Mouse (Mus musculus) bone marrow, adult 2 months (tissue): ENCODE data around the gene Alkbh1. TPM values are rescaled to one million over a fixed set of nuclear protein-coding genes. Genes with fewer than 3 reads are reported as not detected.
"Not testable (repeated sequence)": the region's sequence is repeated elsewhere in the genome, so short reads cannot be mapped to it uniquely, and the experiment has no call there.

Experiments
- H3K27ac ChIP-seq: fragments of 200-500 bp; 2 replicates; pipeline ENCODE4 v1.5.1; 2012; ENCODE audit warnings: low read depth, mild to moderate bottlenecking, control low read depth, inconsistent platforms, low read length; ENCODE audit not compliant: control insufficient read depth, poor library complexity, insufficient read depth
- H3K4me1 ChIP-seq: fragments of 200-500 bp; 2 replicates; pipeline ENCODE4 v1.6.1; 2011; ENCODE audit warnings: low read length; ENCODE audit not compliant: control insufficient read depth, insufficient read depth
- H3K4me3 ChIP-seq: fragments of 200-500 bp; replicated peaks from 2 replicates; pipeline ENCODE3; 2011; ENCODE audit warnings: mild to moderate bottlenecking, low read depth, low read length, control low read depth; ENCODE audit not compliant: control insufficient read depth
- CTCF ChIP-seq: fragments of 200-500 bp; IDR thresholded peaks from 2 replicates; pipeline ENCODE4 v1.5.1; 2011; ENCODE audit warnings: low read length, control low read depth; ENCODE audit not compliant: control insufficient read depth, insufficient read depth
- POLR2A ChIP-seq: fragments of 200-500 bp; IDR thresholded peaks from 2 replicates; pipeline ENCODE4 v1.6.1; 2011; ENCODE audit warnings: low read depth, mild to moderate bottlenecking, control low read depth, low read length, borderline replicate concordance; ENCODE audit not compliant: control insufficient read depth
- WGBS: fragments of 180-500 bp; shearing (Covaris S2); methylation state at CpG from one replicate; pipeline ENCODE4 v1.1.7; 2018; 5-methylcytosine and 5-hydroxymethylcytosine counted together
- polyA plus RNA-seq: library from polyadenylated mRNA; stranded (reverse); fragments of >200 nt; gene quantifications from 2 replicates; pipeline ENCODE4 v1.2.4, GENCODE M21; 2011; ENCODE audit warnings: low replicate concordance; ENCODE audit not compliant: missing spikeins, insufficient read depth, insufficient read length

Alkbh1 gene
- polyA plus RNA-seq = 11.1 and 19.8 TPM in 2 replicates

GRCm38 (mm10) chr12:87443700-87444122 lies at the start of gene Alkbh1, which contains the start of gene Slirp:
Gene Alkbh1, minus strand, starts transcription at chr12:87444017.
Gene Slirp, plus strand, starts transcription at chr12:87443896.
- peaks cover 1% of the 10 kb centered on the region; the same call in 1 of the 2 replicates for H3K4me1 ChIP-seq
- WGBS = under 1% methylated on average over 28 of the region's 28 CpGs
- H3K27ac ChIP-seq = peak within 1 kb of the TSS; percentile 12; the same call in 1 of the 2 replicates
- peak within 1 kb of the TSS; percentile 84 for H3K4me3 ChIP-seq
- no peak for TF ChIP-seq CTCF
- TF ChIP-seq POLR2A = peak; percentile 67; the same call in 1 of the 2 replicates

- not testable (repeated sequence) for H3K4me1 ChIP-seq, H3K4me3 ChIP-seq, H3K27ac ChIP-seq
- WGBS = 23% methylated on average over 2 of the region's 2 CpGs
Observed at GRCm38 (mm10) chr12:87488683-87489082, 44.9 kb upstream of the Alkbh1 start.

- WGBS = 92% methylated on average over 5 of the region's 5 CpGs
- H3K4me1 ChIP-seq, H3K27ac ChIP-seq, H3K4me3 ChIP-seq: not testable (repeated sequence)
Observed at GRCm38 (mm10) chr12:87482482-87482881, 38.7 kb upstream of the Alkbh1 start.

GRCm38 (mm10) chr12:87474756-87475155 lies 30.9 kb upstream of the Alkbh1 start:
- 73% methylated on average over 3 of the region's 3 CpGs for WGBS
- Histone ChIP-seq H3K4me3 (no peak overlapping the region), H3K27ac (no peak overlapping the region), H3K4me1 (peaks cover 2% of the 10 kb centered on the region; the same call in 1 of the 2 replicates)
- TF ChIP-seq POLR2A (no peak), CTCF (no peak)

GRCm38 (mm10) chr12:87471964-87472786 lies 28.4 kb upstream of the Alkbh1 start, which contains the start of gene Snw1:
Gene Snw1, minus strand, starts transcription at chr12:87472274.
- Histone ChIP-seq H3K4me1 (peaks cover 2% of the 10 kb centered on the region; the same call in 1 of the 2 replicates), H3K4me3 (peak within 1 kb of the TSS; percentile 91), H3K27ac (peak within 1 kb of the TSS; percentile 49)
- no peak for TF ChIP-seq CTCF
- peak; percentile 83; the same call in 1 of the 2 replicates for TF ChIP-seq POLR2A
- 3% methylated on average over 45 of the region's 45 CpGs for WGBS

GRCm38 (mm10) chr12:87471421-87471963 lies 27.7 kb upstream of the Alkbh1 start:
- Histone ChIP-seq H3K4me3 (peak overlapping the region; percentile 91), H3K4me1 (peaks cover 2% of the 10 kb centered on the region; the same call in 1 of the 2 replicates), H3K27ac (peak overlapping the region; percentile 49)
- TF ChIP-seq POLR2A = no peak
- no peak for TF ChIP-seq CTCF
- under 1% methylated on average over 19 of the region's 19 CpGs for WGBS

GRCm38 (mm10) chr12:87470263-87471136 lies 26.7 kb upstream of the Alkbh1 start:
- H3K4me3 ChIP-seq = no peak overlapping the region

More at GRCm38 (mm10) chr12:87470263-87471136, 26.7 kb upstream of the Alkbh1 start:
- Histone ChIP-seq H3K27ac (peak overlapping the region; percentile 19), H3K4me1 (peaks cover 2% of the 10 kb centered on the region; the same call in 1 of the 2 replicates)
- WGBS = 30% methylated on average over 7 of the region's 7 CpGs
- TF ChIP-seq CTCF = no peak
- TF ChIP-seq POLR2A = no peak
